Mouse (Mus musculus) heart, embryonic 16.5 days (tissue): ENCODE results near the gene Eif2s2. TPM values are rescaled to one million over a fixed set of nuclear protein-coding genes. Genes with fewer than 3 reads are reported as not detected.

Experiments
- ATAC-seq: fragments of 200-750 bp; cut with Nextera tagmentation; replicated peaks from 2 replicates; pipeline ENCODE4 v1.8.0; 2017; ENCODE audit warnings: moderate number of reproducible peaks; ENCODE audit not compliant: insufficient read depth, low FRiP score; ENCODE audit errors: extremely low read depth
- H3K27ac ChIP-seq: fragments of 300-500 bp; sonication (generic); 2 replicates; pipeline ENCODE4 v1.5.1; 2014; ENCODE audit warnings: mild to moderate bottlenecking, low read length, control low read depth, moderate library complexity
- H3K27me3 ChIP-seq: fragments of 300-500 bp; sonication (generic); 2 replicates; pipeline ENCODE4 v1.6.1; 2014; ENCODE audit warnings: low read length, mixed read lengths; ENCODE audit not compliant: control insufficient read depth, insufficient read depth
- H3K36me3 ChIP-seq: fragments of 300-500 bp; sonication (generic); 2 replicates; pipeline ENCODE4 v1.6.1; 2014; ENCODE audit not compliant: control insufficient read depth, insufficient read depth
- H3K4me1 ChIP-seq: fragments of 300-500 bp; sonication (generic); 2 replicates; pipeline ENCODE4 v1.6.1; 2014; ENCODE audit warnings: low read length, mixed read lengths; ENCODE audit not compliant: control insufficient read depth, insufficient read depth
- H3K4me2 ChIP-seq: fragments of 300-500 bp; sonication (generic); 2 replicates; pipeline ENCODE4 v1.6.1; 2014; ENCODE audit warnings: low read depth, mild to moderate bottlenecking, control low read depth, low read length
- H3K4me3 ChIP-seq: fragments of 300-500 bp; sonication (generic); 2 replicates; pipeline ENCODE4 v1.5.1; 2014; ENCODE audit warnings: mild to moderate bottlenecking, control low read depth, low read length
- H3K9ac ChIP-seq: fragments of 300-500 bp; sonication (generic); 2 replicates; pipeline ENCODE4 v1.6.1; 2014; ENCODE audit warnings: low read length, control low read depth
- H3K9me3 ChIP-seq: fragments of 300-500 bp; sonication (generic); replicated peaks from 2 replicates; pipeline ENCODE4 v1.6.1; 2016; ENCODE audit warnings: low read length; ENCODE audit not compliant: control insufficient read depth
- WGBS: fragments of 180-500 bp; shearing (Covaris S2); extraction: QIAGEN DNeasy Blood & Tissue Kit; methylation state at CpG from one replicate; pipeline ENCODE4 v1.1.7; 2014; 5-methylcytosine and 5-hydroxymethylcytosine counted together
- polyA plus RNA-seq: library from polyadenylated mRNA; unstranded; fragments of >200 nt; fragmentation: Nextera tagmentation; extraction: Ambion mirVana; gene quantifications from 2 replicates; pipeline ENCODE4 v1.2.1, GENCODE M21; 2015

Gene Eif2s2
- polyA plus RNA-seq, result 51.2 and 54.5 TPM in 2 replicates

GRCm38 (mm10) chr2:154892201-154893044, at the start of gene Eif2s2:
Eif2s2 (minus strand) TSS chr2:154892935.
- peaks cover 3% of the 10 kb centered on the region; the same call in 1 of the 2 replicates for H3K36me3 ChIP-seq
- H3K4me2 ChIP-seq, result peak within 1 kb of the TSS; percentile 95
- no peaks in the 10 kb centered on the region for H3K27me3 ChIP-seq
- H3K9me3 ChIP-seq, result no peaks in the 10 kb centered on the region
- H3K4me1 ChIP-seq, result peaks cover 14% of the 10 kb centered on the region
- peak within 1 kb of the TSS; percentile 95 for H3K9ac ChIP-seq
- peak; percentile 98 for ATAC-seq
- under 1% methylated on average over 75 of the region's 75 CpGs for WGBS
- H3K4me3 ChIP-seq, result peak within 1 kb of the TSS; percentile 96
- peak within 1 kb of the TSS; percentile 89 for H3K27ac ChIP-seq

GRCm38 (mm10) chr2:154941952-154942351, 49.2 kb upstream of the Eif2s2 start:
- Histone ChIP-seq H3K9me3 (no peaks in the 10 kb centered on the region), H3K27ac (no peak overlapping the region), H3K27me3 (no peaks in the 10 kb centered on the region), H3K4me3 (no peak overlapping the region), H3K9ac (no peak overlapping the region), H3K4me2 (no peak overlapping the region), H3K36me3 (no peaks in the 10 kb centered on the region), H3K4me1 (no peaks in the 10 kb centered on the region)
- ATAC-seq, result no peak
- WGBS, result 59% methylated on average over 10 of the region's 10 CpGs

- H3K27me3 ChIP-seq, result no peaks in the 10 kb centered on the region
- WGBS, result 84% methylated on average over 8 of the region's 8 CpGs
- H3K4me1 ChIP-seq, result no peaks in the 10 kb centered on the region
- no peaks in the 10 kb centered on the region for H3K36me3 ChIP-seq
- no peak overlapping the region for H3K4me3 ChIP-seq
- H3K27ac ChIP-seq, result no peak overlapping the region
- no peak for ATAC-seq
- no peak overlapping the region for H3K9ac ChIP-seq
- H3K9me3 ChIP-seq, result no peaks in the 10 kb centered on the region
- H3K4me2 ChIP-seq, result no peak overlapping the region
These were observed 45.0 kb upstream of the Eif2s2 start for GRCm38 (mm10) chr2:154937547-154938390.

GRCm38 (mm10) chr2:154936536-154937155, 43.9 kb upstream of the Eif2s2 start:
- Histone ChIP-seq H3K9me3 (no peaks in the 10 kb centered on the region), H3K9ac (no peak overlapping the region), H3K4me2 (no peak overlapping the region), H3K36me3 (no peaks in the 10 kb centered on the region), H3K4me1 (no peaks in the 10 kb centered on the region), H3K27me3 (no peaks in the 10 kb centered on the region), H3K27ac (no peak overlapping the region), H3K4me3 (no peak overlapping the region)
- ATAC-seq, result no peak
- 71% methylated on average over 11 of the region's 11 CpGs for whole genome bisulfite sequencing

GRCm38 (mm10) chr2:154936106-154936505, 43.4 kb upstream of the Eif2s2 start:
- no peaks in the 10 kb centered on the region for H3K9me3 ChIP-seq
- no peaks in the 10 kb centered on the region for H3K36me3 ChIP-seq
- H3K9ac ChIP-seq, result no peak overlapping the region
- ATAC-seq, result no peak
- no peaks in the 10 kb centered on the region for H3K27me3 ChIP-seq
- no peak overlapping the region for H3K4me3 ChIP-seq
- 65% methylated on average over 6 of the region's 6 CpGs for WGBS
- no peaks in the 10 kb centered on the region for H3K4me1 ChIP-seq
- no peak overlapping the region for H3K4me2 ChIP-seq
- no peak overlapping the region for H3K27ac ChIP-seq

GRCm38 (mm10) chr2:154933884-154934283, 41.1 kb upstream of the Eif2s2 start:
- Histone ChIP-seq H3K9ac (no peak overlapping the region), H3K36me3 (no peaks in the 10 kb centered on the region), H3K4me1 (no peaks in the 10 kb centered on the region), H3K27ac (no peak overlapping the region), H3K9me3 (no peaks in the 10 kb centered on the region), H3K4me3 (no peak overlapping the region), H3K4me2 (no peak overlapping the region), H3K27me3 (no peaks in the 10 kb centered on the region)
- WGBS, result 62% methylated on average over 4 of the region's 4 CpGs
- ATAC-seq, result no peak

GRCm38 (mm10) chr2:154928298-154928697, 35.6 kb upstream of the Eif2s2 start:
- Histone ChIP-seq H3K4me2 (no peak overlapping the region), H3K9me3 (no peaks in the 10 kb centered on the region), H3K27me3 (no peaks in the 10 kb centered on the region), H3K4me3 (no peak overlapping the region), H3K36me3 (no peaks in the 10 kb centered on the region), H3K27ac (no peak overlapping the region), H3K9ac (no peak overlapping the region), H3K4me1 (no peaks in the 10 kb centered on the region)
- WGBS, result 52% methylated on average over 2 of the region's 2 CpGs
- ATAC-seq, result no peak

- no peak overlapping the region for H3K9ac ChIP-seq
- H3K4me2 ChIP-seq, result no peak overlapping the region
- no peaks in the 10 kb centered on the region for H3K27me3 ChIP-seq
- H3K27ac ChIP-seq, result no peak overlapping the region
- H3K9me3 ChIP-seq, result no peaks in the 10 kb centered on the region
- no peak overlapping the region for H3K4me3 ChIP-seq
- H3K36me3 ChIP-seq, result no peaks in the 10 kb centered on the region
- no peak for ATAC-seq
- WGBS, result 84% methylated on average over 6 of the region's 6 CpGs
- no peaks in the 10 kb centered on the region for H3K4me1 ChIP-seq
These were observed 34.1 kb upstream of the Eif2s2 start for GRCm38 (mm10) chr2:154926843-154927242.
